Mouse (Mus musculus): ENCODE results near the gene Zc3h18. TPM values are rescaled to one million over a fixed set of nuclear protein-coding genes. Genes with fewer than 3 reads are reported as not detected.

Zc3h18 gene
- polyA plus RNA-seq, 1 experiment from 2014 or later = 75.7 TPM

GRCm38 (mm10) chr8:122421376-122422070, 45.1 kb downstream of the Zc3h18 start, which contains the start of gene Il17c:
TSS of gene Il17c (plus strand) at chr8:122422020.
- WGBS = 88% methylated on average over 14 of the region's 14 CpGs
- Histone ChIP-seq H3K27ac (replicated peaks) (no peak within 1 kb of the TSS), H3K36me3 (peaks cover 35% of the 10 kb centered on the region), H3K4me3 (no peak within 1 kb of the TSS), H3K9me3 (replicated peaks) (no peaks in the 10 kb centered on the region), H3K4me1 (no peaks in the 10 kb centered on the region; the same call in 1 of the 2 replicates), H3K27me3 (ENCODE audit: low read depth, poor library complexity, severe bottlenecking) (no peaks in the 10 kb centered on the region)
- DNase-seq (ENCODE audit: low spot score) = no peak

- Histone ChIP-seq H3K4me3 (no peak overlapping the region), H3K36me3 (peaks cover 18% of the 10 kb centered on the region), H3K27ac (replicated peaks) (no peak overlapping the region), H3K27me3 (ENCODE audit: low read depth, poor library complexity, severe bottlenecking) (no peaks in the 10 kb centered on the region), H3K9me3 (replicated peaks) (no peaks in the 10 kb centered on the region), H3K4me1 (no peaks in the 10 kb centered on the region; the same call in 1 of the 2 replicates)
- DNase-seq (ENCODE audit: low spot score) = no peak
- 89% methylated on average over 24 of the region's 24 CpGs for WGBS
These were observed 46.8 kb downstream of the Zc3h18 start for GRCm38 (mm10) chr8:122423217-122423616.

GRCm38 (mm10) chr8:122423659-122424058, 47.2 kb downstream of the Zc3h18 start:
- 63% methylated on average over 5 of the region's 5 CpGs for WGBS
- Histone ChIP-seq H3K27me3 (ENCODE audit: low read depth, poor library complexity, severe bottlenecking) (no peaks in the 10 kb centered on the region), H3K36me3 (peaks cover 14% of the 10 kb centered on the region), H3K4me3 (no peak overlapping the region), H3K9me3 (replicated peaks) (no peaks in the 10 kb centered on the region), H3K27ac (replicated peaks) (no peak overlapping the region), H3K4me1 (no peaks in the 10 kb centered on the region; the same call in 1 of the 2 replicates)
- DNase-seq (ENCODE audit: low spot score) = no peak

- Histone ChIP-seq H3K36me3 (0 out of 2 replicates have a peak, but pooled peaks cover 5% of the 10 kb centered on the region), H3K9me3 (replicated peaks) (no peaks in the 10 kb centered on the region), H3K27ac (replicated peaks) (no peak overlapping the region), H3K27me3 (ENCODE audit: low read depth, poor library complexity, severe bottlenecking) (no peaks in the 10 kb centered on the region), H3K4me1 (peaks cover 3% of the 10 kb centered on the region; the same call in 1 of the 2 replicates), H3K4me3 (no peak overlapping the region)
- no peak for DNase-seq (ENCODE audit: low spot score)
- WGBS = 82% methylated on average over 9 of the region's 9 CpGs
These were observed 49.7 kb downstream of the Zc3h18 start for GRCm38 (mm10) chr8:122426145-122426544.

- Histone ChIP-seq H3K36me3 (0 out of 2 replicates have a peak, but pooled peaks cover 5% of the 10 kb centered on the region), H3K4me3 (no peak overlapping the region), H3K27ac (replicated peaks) (no peak overlapping the region), H3K4me1 (peaks cover 18% of the 10 kb centered on the region), H3K9me3 (replicated peaks) (no peaks in the 10 kb centered on the region), H3K27me3 (ENCODE audit: low read depth, poor library complexity, severe bottlenecking) (0 out of 2 replicates have a peak, but pooled peaks cover 9% of the 10 kb centered on the region)
- WGBS = 90% methylated on average over 7 of the region's 7 CpGs
- no peak for DNase-seq (ENCODE audit: low spot score)
These were observed 51.2 kb downstream of the Zc3h18 start for GRCm38 (mm10) chr8:122427607-122428006.

GRCm38 (mm10) chr8:122428163-122428562, 51.8 kb downstream of the Zc3h18 start:
- Histone ChIP-seq H3K27ac (replicated peaks) (no peak overlapping the region), H3K4me3 (no peak overlapping the region), H3K4me1 (peaks cover 23% of the 10 kb centered on the region), H3K9me3 (replicated peaks) (no peaks in the 10 kb centered on the region), H3K36me3 (0 out of 2 replicates have a peak, but pooled peaks cover 5% of the 10 kb centered on the region), H3K27me3 (ENCODE audit: low read depth, poor library complexity, severe bottlenecking) (peaks cover 9% of the 10 kb centered on the region; the same call in 1 of the 2 replicates)
- WGBS = 86% methylated on average over 9 of the region's 9 CpGs
- no peak for DNase-seq (ENCODE audit: low spot score)

- no peak overlapping the region for H3K4me3 ChIP-seq
- H3K9me3 ChIP-seq (replicated peaks) = no peaks in the 10 kb centered on the region
- no peak overlapping the region for H3K27ac ChIP-seq (replicated peaks)
- H3K27me3 ChIP-seq (ENCODE audit: low read depth, poor library complexity, severe bottlenecking) = peaks cover 9% of the 10 kb centered on the region; the same call in 1 of the 2 replicates
- no peak for DNase-seq (ENCODE audit: low spot score)
- H3K4me1 ChIP-seq = peaks cover 28% of the 10 kb centered on the region
- H3K36me3 ChIP-seq = peaks cover 20% of the 10 kb centered on the region
- WGBS = 85% methylated on average over 10 of the region's 10 CpGs
These were observed 53.7 kb downstream of the Zc3h18 start for GRCm38 (mm10) chr8:122430058-122430636.

- Histone ChIP-seq H3K9me3 (replicated peaks) (no peaks in the 10 kb centered on the region), H3K27ac (replicated peaks) (no peak overlapping the region), H3K4me3 (no peak overlapping the region), H3K27me3 (ENCODE audit: low read depth, poor library complexity, severe bottlenecking) (peaks cover 9% of the 10 kb centered on the region; the same call in 1 of the 2 replicates), H3K4me1 (peaks cover 28% of the 10 kb centered on the region), H3K36me3 (peaks cover 25% of the 10 kb centered on the region)
- WGBS = 84% methylated on average over 3 of the region's 3 CpGs
- no peak for DNase-seq (ENCODE audit: low spot score)
These were observed 54.2 kb downstream of the Zc3h18 start for GRCm38 (mm10) chr8:122430646-122431045.

- peak overlapping the region; percentile 57 for H3K4me3 ChIP-seq
- DNase-seq (ENCODE audit: low spot score) = no peak
- H3K27ac ChIP-seq (replicated peaks) = peak overlapping the region; percentile 79
- H3K36me3 ChIP-seq = peaks cover 37% of the 10 kb centered on the region
- peaks cover 28% of the 10 kb centered on the region for H3K4me1 ChIP-seq
- peaks cover 9% of the 10 kb centered on the region; the same call in 1 of the 2 replicates for H3K27me3 ChIP-seq (ENCODE audit: low read depth, poor library complexity, severe bottlenecking)
- no peaks in the 10 kb centered on the region for H3K9me3 ChIP-seq (replicated peaks)
- 38% methylated on average over 18 of the region's 18 CpGs for WGBS
These were observed 55.5 kb downstream of the Zc3h18 start for GRCm38 (mm10) chr8:122431694-122432442.

GRCm38 (mm10) chr8:122432443-122433268, 56.2 kb downstream of the Zc3h18 start, which contains the start of gene Cyba:
TSS of gene Cyba (minus strand) at chr8:122432930.
- Histone ChIP-seq H3K27ac (replicated peaks) (peak within 1 kb of the TSS; percentile 79), H3K27me3 (ENCODE audit: low read depth, poor library complexity, severe bottlenecking) (peaks cover 9% of the 10 kb centered on the region; the same call in 1 of the 2 replicates)

GRCm38 (mm10) chr8:122433269-122433905, 57.0 kb downstream of the Zc3h18 start:
- 72% methylated on average over 11 of the region's 11 CpGs for WGBS
- DNase-seq (ENCODE audit: low spot score) = peak; percentile 25
- Histone ChIP-seq H3K9me3 (replicated peaks) (no peaks in the 10 kb centered on the region), H3K36me3 (peaks cover 52% of the 10 kb centered on the region), H3K4me3 (peak overlapping the region; percentile 57; the same call in 1 of the 2 replicates), H3K27ac (replicated peaks) (no peak overlapping the region; the same call in 1 of the 2 replicates), H3K27me3 (ENCODE audit: low read depth, poor library complexity, severe bottlenecking) (peaks cover 9% of the 10 kb centered on the region; the same call in 1 of the 2 replicates), H3K4me1 (peaks cover 28% of the 10 kb centered on the region)

More at GRCm38 (mm10) chr8:122432443-122433268, 56.2 kb downstream of the Zc3h18 start, which contains the start of gene Cyba:
- H3K4me3 ChIP-seq = peak within 1 kb of the TSS; percentile 57
- H3K36me3 ChIP-seq = peaks cover 45% of the 10 kb centered on the region
- H3K9me3 ChIP-seq (replicated peaks) = no peaks in the 10 kb centered on the region
- peak; percentile 64 for DNase-seq (ENCODE audit: low spot score)
- WGBS = 4% methylated on average over 45 of the region's 45 CpGs
- H3K4me1 ChIP-seq = peaks cover 28% of the 10 kb centered on the region

Data from midbrain, embryonic 10.5 days (tissue).